Mouse (Mus musculus) limb, embryonic 15.5 days (tissue): ENCODE measurements around the gene Vmn1r229. TPM values are rescaled to one million over a fixed set of nuclear protein-coding genes. Genes with fewer than 3 reads are reported as not detected.

Experiments
- ATAC-seq: fragments of 200-750 bp; cut with Nextera tagmentation; 2 replicates; pipeline ENCODE4 v1.8.0; 2017; ENCODE audit warnings: low read depth, moderate TSS enrichment; ENCODE audit not compliant: insufficient number of reproducible peaks, low FRiP score, low TSS enrichment
- H3K27ac ChIP-seq: fragments of 300-500 bp; sonication (generic); 2 replicates; pipeline ENCODE4 v1.5.1; 2015; ENCODE audit warnings: moderate library complexity, mild to moderate bottlenecking, inconsistent platforms
- H3K27me3 ChIP-seq: fragments of 300-500 bp; sonication (generic); 2 replicates; pipeline ENCODE4 v1.6.1; 2015; ENCODE audit warnings: inconsistent platforms
- H3K36me3 ChIP-seq: fragments of 300-500 bp; sonication (generic); 2 replicates; pipeline ENCODE4 v1.6.1; 2015; ENCODE audit warnings: inconsistent platforms
- H3K4me1 ChIP-seq: fragments of 300-500 bp; sonication (generic); 2 replicates; pipeline ENCODE4 v1.6.1; 2015; ENCODE audit warnings: inconsistent platforms
- H3K4me2 ChIP-seq: fragments of 300-500 bp; sonication (generic); 2 replicates; pipeline ENCODE4 v1.6.1; 2015; ENCODE audit warnings: mild to moderate bottlenecking, inconsistent platforms
- H3K4me3 ChIP-seq: fragments of 300-500 bp; sonication (generic); 2 replicates; pipeline ENCODE4 v1.5.1; 2015; ENCODE audit warnings: mild to moderate bottlenecking, inconsistent platforms
- H3K9ac ChIP-seq: fragments of 300-500 bp; sonication (generic); 2 replicates; pipeline ENCODE4 v1.6.1; 2015; ENCODE audit warnings: inconsistent platforms
- H3K9me3 ChIP-seq: fragments of 300-500 bp; sonication (generic); 2 replicates; pipeline ENCODE4 v1.6.1; 2016; ENCODE audit warnings: inconsistent platforms
- WGBS: fragments of 180-500 bp; shearing (Covaris S2); methylation state at CpG from one replicate; pipeline ENCODE4 v1.1.7; 2015; 5-methylcytosine and 5-hydroxymethylcytosine counted together
- polyA plus RNA-seq: library from polyadenylated mRNA; unstranded; fragments of >200 nt; fragmentation: Nextera tagmentation; extraction: Ambion mirVana; gene quantifications from 2 replicates; pipeline ENCODE4 v1.2.1, GENCODE M21; 2015

The Vmn1r229 gene
- not detected in 2 replicates for polyA plus RNA-seq

DNA sequence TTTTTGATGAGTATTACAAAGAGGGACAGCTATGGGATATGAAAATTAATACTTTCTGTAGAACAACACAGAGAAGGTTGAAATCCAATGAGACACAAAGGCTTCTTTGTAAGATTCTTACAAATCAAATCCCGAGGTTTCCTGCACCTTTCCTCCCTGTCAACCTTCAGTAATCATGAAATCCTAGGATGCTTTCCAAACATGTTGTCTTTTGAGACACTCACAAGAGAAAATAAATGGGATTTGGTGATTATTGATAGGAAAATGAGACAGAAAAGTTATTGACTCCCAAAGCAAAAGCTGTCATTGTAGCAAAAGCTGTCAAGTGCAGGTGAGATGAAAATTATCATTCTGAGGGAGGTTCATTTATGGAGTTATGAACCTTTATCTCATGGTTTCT, at the start of gene Vmn1r229:
Vmn1r229 (plus strand) TSS at position 301 of the 400 bp plus-strand sequence.
- Histone ChIP-seq H3K4me2 (no peak within 1 kb of the TSS), H3K4me1 (no peaks in the 10 kb centered on the region), H3K4me3 (no peak within 1 kb of the TSS), H3K9ac (no peak within 1 kb of the TSS), H3K27ac (no peak within 1 kb of the TSS), H3K27me3 (no peaks in the 10 kb centered on the region), H3K9me3 (no peaks in the 10 kb centered on the region), H3K36me3 (no peaks in the 10 kb centered on the region)
- WGBS: 53% methylated on average over 1 of the region's 1 CpGs
- no peak for ATAC-seq

DNA sequence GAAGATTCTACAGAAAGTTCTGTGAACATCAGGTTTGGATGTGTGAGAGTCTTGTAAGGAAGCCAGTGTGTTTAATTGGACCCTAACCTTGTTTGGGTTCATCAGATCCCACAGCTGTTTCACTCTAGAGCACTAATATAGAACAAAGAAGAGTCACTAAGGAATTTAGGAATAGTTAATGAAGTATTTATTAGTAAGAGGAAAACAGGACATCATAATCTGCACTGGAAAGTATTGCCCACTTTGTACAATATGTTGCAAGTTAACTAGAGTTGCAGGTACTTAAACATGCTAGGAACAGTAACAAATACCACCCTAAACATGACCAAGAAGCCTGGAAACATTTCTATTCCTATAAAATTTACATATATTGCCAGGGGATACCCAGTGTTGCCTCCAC, 25.3 kb upstream of the Vmn1r229 start, which contains the start of gene Vmn1r228:
Vmn1r228 (minus strand) TSS at position 101 of the 400 bp plus-strand sequence.
- H3K36me3 ChIP-seq: no peaks in the 10 kb centered on the region
- no peak for ATAC-seq
- no peak within 1 kb of the TSS for H3K4me2 ChIP-seq
- H3K27me3 ChIP-seq: no peaks in the 10 kb centered on the region
- no peaks in the 10 kb centered on the region for H3K4me1 ChIP-seq
- no peak within 1 kb of the TSS for H3K4me3 ChIP-seq
- no peak within 1 kb of the TSS for H3K9ac ChIP-seq
- H3K27ac ChIP-seq: no peak within 1 kb of the TSS
- H3K9me3 ChIP-seq: no peaks in the 10 kb centered on the region

DNA sequence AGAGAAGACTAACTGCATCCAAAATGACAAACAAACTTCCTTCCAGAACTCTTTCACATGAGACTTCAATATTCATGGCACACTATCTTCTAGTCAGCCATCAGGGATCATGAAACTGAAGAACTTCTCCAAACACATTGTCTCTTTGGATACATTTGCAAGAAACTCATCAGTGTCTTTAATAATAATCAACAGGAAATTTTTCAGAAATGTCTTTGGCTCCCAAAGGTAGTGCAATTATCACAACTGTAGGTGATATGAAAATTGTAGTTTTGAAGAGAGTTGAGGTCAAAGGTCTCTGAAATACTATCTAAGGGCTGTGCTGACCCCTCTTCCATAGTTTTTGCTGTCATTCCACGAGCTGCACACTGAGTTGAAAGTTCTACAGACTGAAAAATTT, 28.8 kb downstream of the Vmn1r229 start, which contains the start of gene Vmn1r230:
Vmn1r230 (plus strand) TSS at position 301 of the 400 bp plus-strand sequence.
- Histone ChIP-seq H3K4me2 (no peak within 1 kb of the TSS), H3K9ac (no peak within 1 kb of the TSS), H3K4me1 (no peaks in the 10 kb centered on the region), H3K9me3 (no peaks in the 10 kb centered on the region), H3K36me3 (no peaks in the 10 kb centered on the region), H3K27ac (no peak within 1 kb of the TSS), H3K27me3 (no peaks in the 10 kb centered on the region), H3K4me3 (no peak within 1 kb of the TSS)
- WGBS: 13% methylated on average over 1 of the region's 1 CpGs
- ATAC-seq: no peak

Other genes with a start within 250 kb of the Vmn1r229 start
- not detected in 2 replicates for gene Vmn2r109, start 246.8 kb upstream of the Vmn1r229 start, polyA plus RNA-seq
- gene Vmn2r110, start 215.1 kb upstream of the Vmn1r229 start, polyA plus RNA-seq: 0.01 TPM in 1 of 2 replicates, not detected in the other
- not detected in 2 replicates for gene Fpr-rs3, start 186.7 kb upstream of the Vmn1r229 start, polyA plus RNA-seq
- gene Vmn1r226, start 128.7 kb upstream of the Vmn1r229 start, polyA plus RNA-seq: not detected in 2 replicates
- gene Vmn1r227, start 81.7 kb upstream of the Vmn1r229 start, polyA plus RNA-seq: not detected in 2 replicates
- not detected in 2 replicates for gene Vmn1r228, start 25.4 kb upstream of the Vmn1r229 start, polyA plus RNA-seq
- gene Vmn1r230, start 28.9 kb downstream of the Vmn1r229 start, polyA plus RNA-seq: not detected in 2 replicates
- gene Vmn1r231, start 93.5 kb downstream of the Vmn1r229 start, polyA plus RNA-seq: not detected in 2 replicates
- not detected in 2 replicates for gene Vmn1r232, start 108.2 kb downstream of the Vmn1r229 start, polyA plus RNA-seq
- 340 and 361 TPM in 2 replicates for gene Ppp2r1a, start 133.8 kb downstream of the Vmn1r229 start, polyA plus RNA-seq
- gene Vmn1r233, start 184.9 kb downstream of the Vmn1r229 start, polyA plus RNA-seq: not detected in 2 replicates
- gene Zfp160, start 197.3 kb downstream of the Vmn1r229 start, polyA plus RNA-seq: 14.7 and 16.6 TPM in 2 replicates